Mouse (Mus musculus) E14TG2a.4 (cell line): ENCODE data around the gene E130308A19Rik.

Experiments
- CTCF ChIP-seq: conservative IDR thresholded peaks from 2 replicates; pipeline ENCODE4 v1.5.1; 2014; ENCODE audit warnings: low read length
- NANOG ChIP-seq: IDR thresholded peaks from 2 replicates; pipeline ENCODE4 v1.6.1; 2014; ENCODE audit warnings: borderline replicate concordance, low read length, mixed read lengths
- POU5F1 ChIP-seq: IDR thresholded peaks from 2 replicates; pipeline ENCODE4 v1.6.1; 2014; ENCODE audit warnings: low read length, borderline replicate concordance

GRCm38 (mm10) chr4:59674929-59675679 is 49.1 kb downstream of the E130308A19Rik start:
- TF ChIP-seq CTCF (no peak), POU5F1 (no peak), NANOG (no peak)
